Mouse (Mus musculus) bone marrow, adult 2 months (tissue): Measurements from ENCODE around the gene Zfp788.

Source experiments
- CTCF ChIP-seq: fragments of 200-500 bp; IDR thresholded peaks from 2 replicates; pipeline ENCODE4 v1.5.1; 2011; ENCODE audit warnings: low read length, control low read depth; ENCODE audit not compliant: control insufficient read depth, insufficient read depth
- POLR2A ChIP-seq: fragments of 200-500 bp; IDR thresholded peaks from 2 replicates; pipeline ENCODE4 v1.6.1; 2011; ENCODE audit warnings: low read depth, mild to moderate bottlenecking, control low read depth, low read length, borderline replicate concordance; ENCODE audit not compliant: control insufficient read depth

- TF ChIP-seq CTCF, result no peak
- peak; percentile 38; the same call in 1 of the 2 replicates for TF ChIP-seq POLR2A
Observed at GRCm38 (mm10) chr7:41633221-41633984, 400 bp downstream of the Zfp788 start.
